Mouse (Mus musculus) heart, embryonic 12.5 days (tissue): ENCODE results near the gene Dync1h1. TPM values are rescaled to one million over a fixed set of nuclear protein-coding genes. Genes with fewer than 3 reads are reported as not detected.
"Not testable (repeated sequence)": the region's sequence is repeated elsewhere in the genome, so short reads cannot be mapped to it uniquely, and the experiment has no call there.

Source experiments
- ATAC-seq: fragments of 200-750 bp; cut with Nextera tagmentation; 2 replicates; pipeline ENCODE4 v1.8.0; 2017; ENCODE audit warnings: moderate TSS enrichment, moderate library complexity; ENCODE audit not compliant: insufficient number of reproducible peaks, low FRiP score
- H3K27ac ChIP-seq: fragments of 300-500 bp; sonication (generic); 2 replicates; pipeline ENCODE4 v1.5.1; 2016; ENCODE audit warnings: mild to moderate bottlenecking, moderate library complexity; ENCODE audit not compliant: poor library complexity, severe bottlenecking
- H3K27me3 ChIP-seq: fragments of 300-500 bp; sonication (generic); replicated peaks from 2 replicates; pipeline ENCODE4 v1.6.1; 2016; ENCODE audit warnings: mild to moderate bottlenecking, moderate library complexity
- H3K36me3 ChIP-seq: fragments of 300-500 bp; sonication (generic); 2 replicates; pipeline ENCODE4 v1.6.1; 2016; ENCODE audit warnings: mild to moderate bottlenecking, moderate library complexity
- H3K4me1 ChIP-seq: fragments of 300-500 bp; sonication (generic); replicated peaks from 2 replicates; pipeline ENCODE4 v1.6.1; 2016; ENCODE audit warnings: mild to moderate bottlenecking
- H3K4me2 ChIP-seq: fragments of 300-500 bp; sonication (generic); 2 replicates; pipeline ENCODE4 v1.6.1; 2016; ENCODE audit warnings: mild to moderate bottlenecking, moderate library complexity
- H3K4me3 ChIP-seq: fragments of 300-500 bp; sonication (generic); 2 replicates; pipeline ENCODE4 v1.5.1; 2016; ENCODE audit warnings: mild to moderate bottlenecking
- H3K9ac ChIP-seq: fragments of 300-500 bp; sonication (generic); 2 replicates; pipeline ENCODE4 v1.6.1; 2016; ENCODE audit warnings: mild to moderate bottlenecking, moderate library complexity
- H3K9me3 ChIP-seq: fragments of 300-500 bp; sonication (generic); replicated peaks from 2 replicates; pipeline ENCODE4 v1.6.1; 2016; ENCODE audit warnings: mild to moderate bottlenecking, moderate library complexity
- WGBS: fragments of 180-500 bp; shearing (Covaris S2); methylation state at CpG from one replicate; pipeline ENCODE4 v1.1.7; 2016; 5-methylcytosine and 5-hydroxymethylcytosine counted together
- polyA plus RNA-seq: library from polyadenylated mRNA; unstranded; fragments of >200 nt; fragmentation: Nextera tagmentation; extraction: Ambion mirVana; gene quantifications from 2 replicates; pipeline ENCODE4 v1.2.1, GENCODE M21; 2016

Gene Dync1h1
- polyA plus RNA-seq, 1 experiment from 2014 or later, result 48.2 TPM

- Histone ChIP-seq H3K4me1 (peaks cover 48% of the 10 kb centered on the region), H3K4me3 (peak overlapping the region; percentile 96), H3K27ac (peak overlapping the region; percentile 87), H3K36me3 (peaks cover 20% of the 10 kb centered on the region), H3K27me3 (no peaks in the 10 kb centered on the region), H3K9me3 (no peaks in the 10 kb centered on the region), H3K4me2 (peak overlapping the region; percentile 82), H3K9ac (peak overlapping the region; percentile 87)
- ATAC-seq, result no peak
- 51% methylated on average over 9 of the region's 9 CpGs for WGBS
These were observed 95.7 kb downstream of the Dync1h1 start for GRCm38 (mm10) chr12:110696975-110697400.

- Histone ChIP-seq H3K9ac (peak overlapping the region; percentile 7; the same call in 1 of the 2 replicates), H3K9me3 (no peaks in the 10 kb centered on the region), H3K4me2 (no peak overlapping the region), H3K4me3 (no peak overlapping the region), H3K27me3 (no peaks in the 10 kb centered on the region), H3K27ac (no peak overlapping the region), H3K36me3 (peaks cover 20% of the 10 kb centered on the region), H3K4me1 (peaks cover 48% of the 10 kb centered on the region)
- WGBS, result 71% methylated on average over 5 of the region's 5 CpGs
- ATAC-seq, result no peak
These were observed 96.2 kb downstream of the Dync1h1 start for GRCm38 (mm10) chr12:110697457-110697856.

GRCm38 (mm10) chr12:110698080-110698479, 96.8 kb downstream of the Dync1h1 start:
- H3K4me1 ChIP-seq, result peaks cover 49% of the 10 kb centered on the region
- WGBS, result 81% methylated on average over 1 of the region's 1 CpGs

GRCm38 (mm10) chr12:110698523-110699170, 97.4 kb downstream of the Dync1h1 start:
- 25% methylated on average over 15 of the region's 15 CpGs for WGBS
- H3K27ac ChIP-seq, result no peak overlapping the region

More at GRCm38 (mm10) chr12:110698080-110698479, 96.8 kb downstream of the Dync1h1 start:
- Histone ChIP-seq H3K36me3 (peaks cover 14% of the 10 kb centered on the region), H3K4me2 (no peak overlapping the region), H3K27ac (no peak overlapping the region), H3K9me3 (no peaks in the 10 kb centered on the region), H3K27me3 (no peaks in the 10 kb centered on the region), H3K4me3 (no peak overlapping the region), H3K9ac (no peak overlapping the region)
- no peak for ATAC-seq

GRCm38 (mm10) chr12:110699171-110699547, 97.9 kb downstream of the Dync1h1 start:
- Histone ChIP-seq H3K9ac (peak overlapping the region; percentile 32; the same call in 1 of the 2 replicates), H3K4me1 (peaks cover 56% of the 10 kb centered on the region), H3K4me3 (peak overlapping the region; percentile 12; the same call in 1 of the 2 replicates), H3K27me3 (no peaks in the 10 kb centered on the region), H3K9me3 (no peaks in the 10 kb centered on the region), H3K4me2 (peak overlapping the region; percentile 47), H3K27ac (no peak overlapping the region), H3K36me3 (peaks cover 7% of the 10 kb centered on the region)
- no peak for ATAC-seq
- 49% methylated on average over 2 of the region's 2 CpGs for WGBS

More at GRCm38 (mm10) chr12:110698523-110699170, 97.4 kb downstream of the Dync1h1 start:
- Histone ChIP-seq H3K4me2 (peak overlapping the region; percentile 47), H3K4me3 (peak overlapping the region; percentile 12; the same call in 1 of the 2 replicates), H3K27me3 (no peaks in the 10 kb centered on the region), H3K4me1 (peaks cover 55% of the 10 kb centered on the region), H3K9me3 (no peaks in the 10 kb centered on the region), H3K9ac (peak overlapping the region; percentile 32; the same call in 1 of the 2 replicates), H3K36me3 (peaks cover 10% of the 10 kb centered on the region)
- no peak for ATAC-seq

- Histone ChIP-seq H3K4me3 (no peak overlapping the region), H3K9ac (peak overlapping the region; percentile 53; the same call in 1 of the 2 replicates), H3K27ac (no peak overlapping the region), H3K36me3 (no peaks in the 10 kb centered on the region), H3K9me3 (no peaks in the 10 kb centered on the region), H3K4me1 (peaks cover 49% of the 10 kb centered on the region), H3K27me3 (no peaks in the 10 kb centered on the region), H3K4me2 (no peak overlapping the region)
- no peak for ATAC-seq
- 53% methylated on average over 2 of the region's 2 CpGs for WGBS
These were observed 99.5 kb downstream of the Dync1h1 start for GRCm38 (mm10) chr12:110700730-110701129.

- ATAC-seq, H3K36me3 ChIP-seq, H3K9me3 ChIP-seq, H3K4me3 ChIP-seq, H3K4me2 ChIP-seq, H3K27me3 ChIP-seq: not testable (repeated sequence)
- H3K27ac ChIP-seq, result peak overlapping the region; percentile 30; the same call in 1 of the 2 replicates
- H3K9ac ChIP-seq, result peak overlapping the region; percentile 53; the same call in 1 of the 2 replicates
- H3K4me1 ChIP-seq, result peaks cover 53% of the 10 kb centered on the region
- WGBS, result 12% methylated on average over 1 of the region's 3 CpGs
These were observed 100.1 kb downstream of the Dync1h1 start for GRCm38 (mm10) chr12:110701363-110701762.

- Histone ChIP-seq H3K4me3 (peak within 1 kb of the TSS; percentile 23), H3K4me2 (peak within 1 kb of the TSS; percentile 53; the same call in 1 of the 2 replicates), H3K27me3 (no peaks in the 10 kb centered on the region), H3K36me3 (no peaks in the 10 kb centered on the region), H3K27ac (peak within 1 kb of the TSS; percentile 30), H3K4me1 (peaks cover 49% of the 10 kb centered on the region), H3K9ac (peak within 1 kb of the TSS; percentile 32; the same call in 1 of the 2 replicates), H3K9me3 (no peaks in the 10 kb centered on the region)
- ATAC-seq, result no peak
- 48% methylated on average over 4 of the region's 4 CpGs for WGBS
These were observed 101.3 kb downstream of the Dync1h1 start, which contains the start of gene Hsp90aa1 for GRCm38 (mm10) chr12:110702556-110702955. Hsp90aa1 (minus strand) TSS chr12:110702728.

- no peaks in the 10 kb centered on the region for H3K9me3 ChIP-seq
- peaks cover 44% of the 10 kb centered on the region for H3K4me1 ChIP-seq
- H3K27ac ChIP-seq, result peak overlapping the region; percentile 20; the same call in 1 of the 2 replicates
- 12% methylated on average over 8 of the region's 8 CpGs for WGBS
- peak; percentile 67 for ATAC-seq
- peak overlapping the region; percentile 53; the same call in 1 of the 2 replicates for H3K4me2 ChIP-seq
- H3K9ac ChIP-seq, result peak overlapping the region; percentile 32; the same call in 1 of the 2 replicates
- H3K27me3 ChIP-seq, result no peaks in the 10 kb centered on the region
- H3K4me3 ChIP-seq, result peak overlapping the region; percentile 23
- no peaks in the 10 kb centered on the region for H3K36me3 ChIP-seq
These were observed 101.8 kb downstream of the Dync1h1 start for GRCm38 (mm10) chr12:110703008-110703471.

GRCm38 (mm10) chr12:110703682-110704081, 102.4 kb downstream of the Dync1h1 start:
- H3K4me2 ChIP-seq, result no peak overlapping the region
- 66% methylated on average over 7 of the region's 7 CpGs for WGBS
- H3K27ac ChIP-seq, result peak overlapping the region; percentile 20; the same call in 1 of the 2 replicates
- H3K9ac ChIP-seq, result no peak overlapping the region
- H3K27me3 ChIP-seq, result no peaks in the 10 kb centered on the region
- no peak overlapping the region for H3K4me3 ChIP-seq
- peaks cover 38% of the 10 kb centered on the region for H3K4me1 ChIP-seq
- H3K9me3 ChIP-seq, result no peaks in the 10 kb centered on the region
- no peak for ATAC-seq
- no peaks in the 10 kb centered on the region for H3K36me3 ChIP-seq

- WGBS, result 82% methylated on average over 4 of the region's 4 CpGs
- not testable (repeated sequence) for H3K9me3 ChIP-seq, ATAC-seq, H3K4me2 ChIP-seq, H3K36me3 ChIP-seq, H3K4me3 ChIP-seq, H3K9ac ChIP-seq, H3K27me3 ChIP-seq, H3K27ac ChIP-seq
- peaks cover 29% of the 10 kb centered on the region for H3K4me1 ChIP-seq
These were observed 104.2 kb downstream of the Dync1h1 start for GRCm38 (mm10) chr12:110705419-110705818.
